In genomic region chr16:28335025-28335424, GRCm38 (mm10) we compare ENCODE assay signal across 23 mouse cellular contexts.
A peak's percentile ranks its signal among the peaks of the same experiment; 100 is the strongest.
DNase-seq lines count a peak whose midpoint lies in the region; ATAC-seq and TF ChIP-seq lines count a peak whose summit lies in the region.
"Had no signal": no experiment of that assay in that cellular context is flagged by ENCODE, and none has a peak within 500 bp of the region (broad histone marks: within the 10 kb centered on the region; RNA-seq: fewer than 3 reads in every experiment).

No protein-coding gene starts in this region.

- no peak for TF ChIP-seq CTCF in intestine, postnatal 0 days (IDR thresholded peaks at IDR 0.05; ENCODE audit: low read depth)

- DNase-seq in midbrain, embryonic 11.5 days (ENCODE audit: low spot score, missing footprints): no peak
- DNase-seq: adrenal gland, adult 8-10 months; adrenal gland, postnatal 14 days; adrenal gland, postnatal 36 days; B cell, adult 2 months; cerebellum, adult 11-12 months; cerebellum, adult 2 months; cerebellum, adult 9-10 months; cerebellum, postnatal 10 days; cerebellum, postnatal 25 days had no signal

- no peaks in the 10 kb centered on the region for H3K9me3 ChIP-seq in midbrain, embryonic 11.5 days (ENCODE audit: control insufficient read depth, low read length)
- no peaks in the 10 kb centered on the region for H3K9me3 ChIP-seq in midbrain, embryonic 16.5 days (replicated peaks; ENCODE audit: control insufficient read depth, low read length, poor library complexity, severe bottlenecking)
- H3K9me3 ChIP-seq in intestine, embryonic 15.5 days: no peaks in the 10 kb centered on the region
- H3K9me3 ChIP-seq in intestine, postnatal 0 days (ENCODE audit: control insufficient read depth): no peaks in the 10 kb centered on the region
- no peaks in the 10 kb centered on the region; the same call in 1 of the 2 replicates for H3K9me3 ChIP-seq in liver, embryonic 12.5 days (replicated peaks)
- H3K9me3 ChIP-seq: embryonic facial prominence, embryonic 10.5 days; embryonic facial prominence, embryonic 12.5 days; forebrain, embryonic 13.5 days; forebrain, embryonic 15.5 days had no signal

- WGBS in midbrain, embryonic 11.5 days: 82% methylated on average over 3 of the region's 3 CpGs
- 89% methylated on average over 3 of the region's 3 CpGs for WGBS in midbrain, embryonic 16.5 days
- WGBS in intestine, embryonic 15.5 days: 81% methylated on average over 3 of the region's 3 CpGs
- 44% methylated on average over 3 of the region's 3 CpGs for WGBS in intestine, postnatal 0 days
- 67% methylated on average over 3 of the region's 3 CpGs for WGBS in liver, embryonic 12.5 days (ENCODE audit: insufficient replicate concordance)

- H3K36me3 ChIP-seq in midbrain, embryonic 11.5 days (ENCODE audit: control insufficient read depth, insufficient read depth, low read length): no peaks in the 10 kb centered on the region
- no peaks in the 10 kb centered on the region for H3K36me3 ChIP-seq in midbrain, embryonic 16.5 days (ENCODE audit: control insufficient read depth, insufficient read depth, low read length)
- no peaks in the 10 kb centered on the region for H3K36me3 ChIP-seq in intestine, embryonic 15.5 days
- H3K36me3 ChIP-seq in intestine, postnatal 0 days (ENCODE audit: control insufficient read depth, insufficient read depth): no peaks in the 10 kb centered on the region
- no peaks in the 10 kb centered on the region for H3K36me3 ChIP-seq in liver, embryonic 12.5 days
- H3K36me3 ChIP-seq: embryonic facial prominence, embryonic 10.5 days; embryonic facial prominence, embryonic 12.5 days; forebrain, embryonic 15.5 days; G1E had no signal

- H3K4me1 ChIP-seq in midbrain, embryonic 11.5 days (ENCODE audit: control insufficient read depth, insufficient read depth, low read length): no peaks in the 10 kb centered on the region
- no peaks in the 10 kb centered on the region for H3K4me1 ChIP-seq in midbrain, embryonic 16.5 days (ENCODE audit: control insufficient read depth, insufficient read depth, low read length)
- no peaks in the 10 kb centered on the region for H3K4me1 ChIP-seq in intestine, embryonic 15.5 days (replicated peaks)
- no peaks in the 10 kb centered on the region for H3K4me1 ChIP-seq in intestine, postnatal 0 days (replicated peaks; ENCODE audit: control insufficient read depth, insufficient read depth, low read length)
- no peaks in the 10 kb centered on the region for H3K4me1 ChIP-seq in liver, embryonic 12.5 days
- H3K4me1 ChIP-seq: embryonic facial prominence, embryonic 10.5 days; embryonic facial prominence, embryonic 12.5 days; forebrain, embryonic 13.5 days; forebrain, embryonic 15.5 days had no signal

- H3K4me3 ChIP-seq in midbrain, embryonic 11.5 days (ENCODE audit: low read depth, low read length): no peak overlapping the region
- no peak overlapping the region for H3K4me3 ChIP-seq in midbrain, embryonic 16.5 days (ENCODE audit: low read depth, low read length)
- no peak overlapping the region for H3K4me3 ChIP-seq in intestine, embryonic 15.5 days (replicated peaks)
- H3K4me3 ChIP-seq in intestine, postnatal 0 days (ENCODE audit: low read depth, low read length): no peak overlapping the region
- H3K4me3 ChIP-seq in liver, embryonic 12.5 days: no peak overlapping the region
- H3K4me3 ChIP-seq: embryonic facial prominence, embryonic 10.5 days; embryonic facial prominence, embryonic 12.5 days; forebrain, embryonic 13.5 days; forebrain, embryonic 15.5 days had no signal

- no peak overlapping the region for H3K4me2 ChIP-seq in midbrain, embryonic 11.5 days
- no peak overlapping the region for H3K4me2 ChIP-seq in midbrain, embryonic 16.5 days (ENCODE audit: low read length)
- no peak overlapping the region for H3K4me2 ChIP-seq in intestine, embryonic 15.5 days (replicated peaks)
- no peak overlapping the region for H3K4me2 ChIP-seq in intestine, postnatal 0 days (replicated peaks; ENCODE audit: low read depth)
- H3K4me2 ChIP-seq in liver, embryonic 12.5 days: no peak overlapping the region
- H3K4me2 ChIP-seq: embryonic facial prominence, embryonic 12.5 days; forebrain, embryonic 13.5 days; forebrain, embryonic 15.5 days had no signal

- ATAC-seq in midbrain, embryonic 11.5 days (ENCODE audit: low FRiP score): 0 out of 2 replicates have a peak, but pooled peaks have one; percentile 16
- no peak for ATAC-seq in midbrain, embryonic 16.5 days
- peak; percentile 56; the same call in 1 of the 2 replicates for ATAC-seq in intestine, embryonic 15.5 days
- peak; percentile 49; the same call in 1 of the 2 replicates for ATAC-seq in intestine, postnatal 0 days
- no peak for ATAC-seq in liver, embryonic 12.5 days
- ATAC-seq: activated CD4-positive, CD25-positive, alpha-beta regulatory T cell, adult 4 months; CD4-positive, CD25-positive, alpha-beta regulatory T cell, adult 4 months; forebrain, embryonic 13.5 days; forebrain, embryonic 15.5 days; Patski had no signal

- H3K27me3 ChIP-seq in midbrain, embryonic 11.5 days (ENCODE audit: control insufficient read depth, insufficient read depth, low read length): no peaks in the 10 kb centered on the region
- H3K27me3 ChIP-seq in midbrain, embryonic 16.5 days (ENCODE audit: control insufficient read depth, insufficient read depth, low read depth, low read length): no peaks in the 10 kb centered on the region
- no peaks in the 10 kb centered on the region for H3K27me3 ChIP-seq in intestine, embryonic 15.5 days (replicated peaks)
- H3K27me3 ChIP-seq in intestine, postnatal 0 days (replicated peaks; ENCODE audit: control insufficient read depth, insufficient read depth, low read length): no peaks in the 10 kb centered on the region
- no peaks in the 10 kb centered on the region for H3K27me3 ChIP-seq in liver, embryonic 12.5 days (replicated peaks)
- H3K27me3 ChIP-seq: CH12.LX; embryonic facial prominence, embryonic 12.5 days; forebrain, embryonic 13.5 days; forebrain, embryonic 15.5 days had no signal

- no peak overlapping the region for H3K9ac ChIP-seq in midbrain, embryonic 11.5 days (ENCODE audit: low read length)
- no peak overlapping the region for H3K9ac ChIP-seq in midbrain, embryonic 16.5 days (ENCODE audit: low read depth, low read length)
- H3K9ac ChIP-seq in intestine, embryonic 15.5 days: no peak overlapping the region
- H3K9ac ChIP-seq in intestine, postnatal 0 days (ENCODE audit: low read depth, low read length): no peak overlapping the region
- no peak overlapping the region for H3K9ac ChIP-seq in liver, embryonic 12.5 days
- H3K9ac ChIP-seq: embryonic facial prominence, embryonic 12.5 days; forebrain, embryonic 13.5 days; forebrain, embryonic 15.5 days had no signal

- H3K27ac ChIP-seq in midbrain, embryonic 11.5 days (ENCODE audit: low read depth, low read length): no peak overlapping the region
- no peak overlapping the region for H3K27ac ChIP-seq in midbrain, embryonic 16.5 days (ENCODE audit: low read length)
- H3K27ac ChIP-seq in intestine, embryonic 15.5 days: no peak overlapping the region
- no peak overlapping the region for H3K27ac ChIP-seq in intestine, postnatal 0 days (ENCODE audit: low read depth, low read length)
- no peak overlapping the region for H3K27ac ChIP-seq in liver, embryonic 12.5 days
- H3K27ac ChIP-seq: embryonic facial prominence, embryonic 10.5 days; embryonic facial prominence, embryonic 12.5 days; forebrain, embryonic 13.5 days; forebrain, embryonic 15.5 days had no signal

Comparison
In these comparisons a context has a peak if more than half of its experiments do, and no peak if none do; other contexts are left out.
1. ATAC-seq: peak in midbrain, embryonic 11.5 days (single experiment), intestine, embryonic 15.5 days (single experiment) and intestine, postnatal 0 days (single experiment); none in midbrain, embryonic 16.5 days (single experiment) and liver, embryonic 12.5 days (single experiment).